Mouse (Mus musculus) frontal cortex, postnatal 14 days (tissue): Measurements from ENCODE around the gene Slc35a5.

ENCODE experiments used
- DNase-seq, 2 experiments: peaks; one replicate each; pipeline ENCODE4 v3.0.0; 2022; ENCODE audit warnings: low spot score in 2 of 2

Slc35a5 gene

GRCm38 (mm10) chr16:45117200-45117599 lies 41.3 kb downstream of the Slc35a5 start:
- no peak for DNase-seq

GRCm38 (mm10) chr16:45110498-45110897 lies 48.0 kb downstream of the Slc35a5 start:
- no peak for DNase-seq

GRCm38 (mm10) chr16:45108203-45108878 lies 50.2 kb downstream of the Slc35a5 start:
- no peak for DNase-seq

- DNase-seq: no peak
Observed at GRCm38 (mm10) chr16:45104993-45105392, 53.5 kb downstream of the Slc35a5 start.

GRCm38 (mm10) chr16:45100892-45101291 lies 57.6 kb downstream of the Slc35a5 start:
- no peak for DNase-seq

GRCm38 (mm10) chr16:45098886-45099210 lies 59.7 kb downstream of the Slc35a5 start:
- no peak for DNase-seq

- no peak for DNase-seq
Observed at GRCm38 (mm10) chr16:45098186-45098885, 60.2 kb downstream of the Slc35a5 start.

- DNase-seq: no peak
Observed at GRCm38 (mm10) chr16:45097467-45097866, 61.0 kb downstream of the Slc35a5 start.

GRCm38 (mm10) chr16:45095561-45096482 lies 62.7 kb downstream of the Slc35a5 start:
- DNase-seq: no peak

GRCm38 (mm10) chr16:45095030-45095429 lies 63.5 kb downstream of the Slc35a5 start:
- DNase-seq: no peak

- DNase-seq: no peak
Observed at GRCm38 (mm10) chr16:45094136-45094756, 64.3 kb downstream of the Slc35a5 start.

- no peak for DNase-seq
Observed at GRCm38 (mm10) chr16:45093137-45093731, 65.3 kb downstream of the Slc35a5 start, which contains the start of gene Ccdc80. Gene Ccdc80 (plus strand): TSS chr16:45093402.

GRCm38 (mm10) chr16:45090005-45090404 lies 68.5 kb downstream of the Slc35a5 start:
- DNase-seq: peak; percentile 47 to 64
